In the genomic region with DNA sequence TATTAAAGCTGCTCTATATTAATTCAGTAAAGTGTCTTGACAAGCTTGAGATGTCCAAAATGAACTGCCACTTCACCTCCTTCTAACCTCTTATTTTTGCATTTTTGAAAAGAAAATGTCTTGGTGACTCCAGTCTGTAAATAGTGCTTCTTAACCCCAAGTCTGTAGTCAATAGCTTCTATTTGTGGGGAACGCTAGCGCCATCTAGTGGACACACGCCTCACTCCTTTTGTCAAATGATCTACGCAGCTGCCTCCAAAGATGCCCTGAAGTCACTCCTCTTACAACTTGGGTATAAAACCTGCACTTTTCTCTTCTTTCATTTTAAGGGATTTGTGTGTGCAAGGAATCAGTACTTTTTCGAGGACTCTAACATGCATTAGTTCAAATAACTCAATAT, we compare ENCODE assay signal across 8 mouse cellular contexts.
DNase-seq lines count a peak whose midpoint lies in the region; ATAC-seq lines count a peak whose summit lies in the region.

No protein-coding gene starts in this region.

- DNase-seq in heart, adult 8-10 months (ENCODE audit: low spot score): peak; percentile 12
- no peak for DNase-seq in heart, adult 11 months
- peak; percentile 58 to 89 for DNase-seq in adrenal gland, adult (ENCODE audit: inconsistent age in 2 of 2, low spot score in 1 of 2)
- peak; percentile 36 to 69 for DNase-seq in cerebellum, postnatal 4 days (ENCODE audit: low spot score in 2 of 2)
- DNase-seq in layer of hippocampus, postnatal 25 days (ENCODE audit: extremely low spot score in 1 of 2, low spot score in 1 of 2): peak; percentile 58 to 86
- DNase-seq in right cerebral cortex, postnatal 4 days: peak; percentile 86

- ATAC-seq in granulocyte monocyte progenitor cell, adult 5-6 weeks (replicated peaks; ENCODE audit: poor library complexity, severe bottlenecking): peak; percentile 59; the same call in 1 of the 2 replicates
- peak; percentile 87 for ATAC-seq in megakaryocyte progenitor cell, adult 5-6 weeks (replicated peaks; ENCODE audit: poor library complexity)
